7 mouse cellular contexts compared by ENCODE assay signal in genomic region chr13:107022266-107023171, GRCm38 (mm10). TPM values are rescaled to one million over a fixed set of nuclear protein-coding genes. Genes with fewer than 3 reads are reported as not detected.
A peak's percentile ranks its signal among the peaks of the same experiment; 100 is the strongest.
DNase-seq lines count a peak whose midpoint lies in the region; ATAC-seq lines count a peak whose summit lies in the region.

No protein-coding gene starts in this region.

- peaks cover 18% of the 10 kb centered on the region for H3K4me1 ChIP-seq in intestine, embryonic 14.5 days (replicated peaks; ENCODE audit: control insufficient read depth, insufficient read depth, low read length)
- H3K4me1 ChIP-seq in midbrain, embryonic 10.5 days = peaks cover 31% of the 10 kb centered on the region

- intact Hi-C loops in left cerebral cortex, postnatal 36 days (cut with DNase I) = loop anchor here (5.0 kb wide), 1 partner anchor 80 kb away; no protein-coding TSS in a partner anchor

- peak overlapping the region; percentile 84 for H3K4me2 ChIP-seq in intestine, embryonic 14.5 days (ENCODE audit: low read length)

- no peaks in the 10 kb centered on the region for H3K27me3 ChIP-seq in intestine, embryonic 14.5 days (replicated peaks; ENCODE audit: control insufficient read depth, insufficient read depth, low read length)
- no peaks in the 10 kb centered on the region for H3K27me3 ChIP-seq in midbrain, embryonic 10.5 days (ENCODE audit: low read depth, poor library complexity, severe bottlenecking)

- H3K9me3 ChIP-seq in intestine, embryonic 14.5 days (ENCODE audit: control insufficient read depth, low read length) = no peaks in the 10 kb centered on the region
- no peaks in the 10 kb centered on the region; the same call in 1 of the 2 replicates for H3K9me3 ChIP-seq in midbrain, embryonic 10.5 days (replicated peaks)

- H3K4me3 ChIP-seq in intestine, embryonic 14.5 days (ENCODE audit: low read depth, low read length) = peak overlapping the region; percentile 87
- H3K4me3 ChIP-seq in midbrain, embryonic 10.5 days = peak overlapping the region; percentile 87

- H3K36me3 ChIP-seq in intestine, embryonic 14.5 days (ENCODE audit: control insufficient read depth, insufficient read depth, low read length) = no peaks in the 10 kb centered on the region
- peaks cover 14% of the 10 kb centered on the region for H3K36me3 ChIP-seq in midbrain, embryonic 10.5 days

- under 1% methylated on average over 68 of the region's 97 CpGs for WGBS in intestine, embryonic 14.5 days
- WGBS in midbrain, embryonic 10.5 days = 1% methylated on average over 92 of the region's 97 CpGs

- H3K27ac ChIP-seq in intestine, embryonic 14.5 days (ENCODE audit: low read depth) = peak overlapping the region; percentile 93
- H3K27ac ChIP-seq in midbrain, embryonic 10.5 days (replicated peaks) = peak overlapping the region; percentile 97

- DNase-seq in adrenal gland, adult 2 months = peak; percentile 89
- peak; percentile 90 for DNase-seq in embryo, embryonic 10.5 days (ENCODE audit: low spot score)
- DNase-seq in gastrocnemius, postnatal 25 days = peak; percentile 83
- DNase-seq in intestine, embryonic 14.5 days (ENCODE audit: low spot score) = peak; percentile 83
- peak; percentile 69 to 85 for DNase-seq in left cerebral cortex, postnatal 36 days (ENCODE audit: low spot score in 2 of 2)
- DNase-seq in midbrain, embryonic 10.5 days (ENCODE audit: low spot score) = peak; percentile 81
- DNase-seq in right cerebral cortex, postnatal 4 days = peak; percentile 76

- H3K9ac ChIP-seq in intestine, embryonic 14.5 days (ENCODE audit: low read length) = peak overlapping the region; percentile 85

- ATAC-seq in intestine, embryonic 14.5 days (replicated peaks; ENCODE audit: low FRiP score, low TSS enrichment, low read depth) = peak; percentile 95

RNA-seq across cellular contexts. Expression of gene Kif2a, which starts 0.6 kb away (rescaled TPM):
- total RNA-seq in adrenal gland, adult 2 months (2021) = 10 to 100 TPM; 48.5 to 68.8 TPM
- 0.15 and 0.17 TPM in 2 replicates for polyA plus RNA-seq in adrenal gland, adult 2 months (2012; rRNA removed)
- 10 to 100 TPM; 23.3 to 23.4 TPM for total RNA-seq in gastrocnemius, postnatal 25 days (2021)
- 15.5 and 16.5 TPM in 2 replicates for polyA plus RNA-seq in intestine, embryonic 14.5 days (2014; fragmentation: Nextera tagmentation; extraction: Ambion mirVana)
- 100 to 1,000 TPM in 1 of 2 experiments, 10 to 100 TPM in 1; 92.4 to 108 TPM for total RNA-seq in left cerebral cortex, postnatal 36 days (2021)
- polyA plus RNA-seq in midbrain, embryonic 10.5 days (2016; fragmentation: Nextera tagmentation; extraction: Ambion mirVana) = 14.1 and 15.0 TPM in 2 replicates

Comparison
In these comparisons a context has a peak if more than half of its experiments do, and no peak if none do; other contexts are left out.
1. Peak in every context shown above with its lines: DNase-seq, ATAC-seq, H3K4me3 ChIP-seq and H3K27ac ChIP-seq.